Comparison of ENCODE assay signal across 17 mouse cellular contexts in genomic region chrX:20561846-20562245, GRCm38 (mm10). TPM values are rescaled to one million over a fixed set of nuclear protein-coding genes. Genes with fewer than 3 reads are reported as not detected.
DNase-seq lines count a peak whose midpoint lies in the region; ATAC-seq and TF ChIP-seq lines count a peak whose summit lies in the region.
"Had no signal": no experiment of that assay in that cellular context is flagged by ENCODE, and none has a peak within 500 bp of the region (broad histone marks: within the 10 kb centered on the region; RNA-seq: fewer than 3 reads in every experiment).

No protein-coding gene starts in this region.

- H3K9me3 ChIP-seq in heart, embryonic 10.5 days: no peaks in the 10 kb centered on the region
- H3K9me3 ChIP-seq in liver, embryonic 14.5 days (ENCODE audit: control insufficient read depth, low read length): no peaks in the 10 kb centered on the region
- no peaks in the 10 kb centered on the region for H3K9me3 ChIP-seq in liver, embryonic 12.5 days (replicated peaks)
- no peaks in the 10 kb centered on the region for H3K9me3 ChIP-seq in MEL (replicated peaks; ENCODE audit: insufficient read depth, low read length)
- H3K9me3 ChIP-seq: heart, embryonic 13.5 days had no signal

- no peak for DNase-seq in heart, adult 2 months
- DNase-seq in heart, embryonic 10.5 days (ENCODE audit: low spot score): no peak
- no peak for DNase-seq in liver, embryonic 14.5 days (ENCODE audit: low read depth in 3 of 3, low spot score in 3 of 3)
- DNase-seq in MEL (ENCODE audit: low read depth, low spot score): peak; percentile 38
- DNase-seq in retina, embryonic 14.5 days (ENCODE audit: low spot score): peak; percentile 38
- DNase-seq in spleen, adult 18-20 months: no peak
- DNase-seq: adrenal gland, postnatal 36 days; cerebellum, adult 11-12 months; gastrocnemius, postnatal 10 days; kidney, postnatal 25 days; lung, postnatal 4 days; thymus, postnatal 4 days had no signal

- H3K4me3 ChIP-seq in heart, adult 2 months: no peak overlapping the region
- H3K4me3 ChIP-seq in heart, embryonic 10.5 days: no peak overlapping the region
- H3K4me3 ChIP-seq in liver, embryonic 14.5 days (ENCODE audit: insufficient read depth in 1 of 2, low read depth in 2 of 2, low read length in 2 of 2): no peak overlapping the region
- H3K4me3 ChIP-seq in liver, embryonic 12.5 days: no peak overlapping the region
- no peak overlapping the region for H3K4me3 ChIP-seq in MEL (ENCODE audit: control insufficient read depth in 1 of 2, insufficient read depth in 1 of 2, low read depth in 2 of 2, low read length in 2 of 2)
- H3K4me3 ChIP-seq: heart, embryonic 13.5 days had no signal

- 35% methylated on average over 1 of the region's 1 CpGs for WGBS in heart, adult 2 months
- WGBS in heart, embryonic 10.5 days: 39% methylated on average over 1 of the region's 1 CpGs
- WGBS in liver, embryonic 14.5 days (ENCODE audit: insufficient replicate concordance): 36% methylated on average over 1 of the region's 1 CpGs
- 32% methylated on average over 1 of the region's 1 CpGs for WGBS in liver, embryonic 12.5 days (ENCODE audit: insufficient replicate concordance)

- H3K27ac ChIP-seq in heart, adult 2 months: no peak overlapping the region
- H3K27ac ChIP-seq in heart, embryonic 10.5 days: no peak overlapping the region
- H3K27ac ChIP-seq in liver, embryonic 14.5 days: no peak overlapping the region
- no peak overlapping the region for H3K27ac ChIP-seq in liver, embryonic 12.5 days
- no peak overlapping the region for H3K27ac ChIP-seq in MEL (ENCODE audit: control insufficient read depth, low read depth, low read length)
- H3K27ac ChIP-seq: heart, embryonic 13.5 days had no signal

- intact Hi-C loops in heart, adult 2 months (cut with DNase I): no loop called here

- no peaks in the 10 kb centered on the region for H3K79me2 ChIP-seq in heart, adult 2 months (replicated peaks; ENCODE audit: control insufficient read depth, insufficient read depth, low read length)
- H3K79me2 ChIP-seq in MEL (ENCODE audit: control insufficient read depth, insufficient read depth, low read length, poor library complexity): no peaks in the 10 kb centered on the region

- ATAC-seq in liver, embryonic 14.5 days (ENCODE audit: insufficient read depth): no peak
- ATAC-seq in liver, embryonic 12.5 days: no peak
- no peak; the same call in 1 of the 2 replicates for ATAC-seq in megakaryocyte progenitor cell, adult 5-6 weeks (replicated peaks; ENCODE audit: poor library complexity)
- ATAC-seq: hindbrain, embryonic 16.5 days had no signal

- no peak overlapping the region for H3K9ac ChIP-seq in heart, adult 2 months (ENCODE audit: low read depth, low read length)
- no peak overlapping the region for H3K9ac ChIP-seq in liver, embryonic 14.5 days (replicated peaks)
- H3K9ac ChIP-seq in liver, embryonic 12.5 days: no peak overlapping the region
- no peak overlapping the region for H3K9ac ChIP-seq in MEL (ENCODE audit: control insufficient read depth, low read depth, low read length, poor library complexity, severe bottlenecking)
- H3K9ac ChIP-seq: heart, embryonic 13.5 days had no signal

- no peaks in the 10 kb centered on the region for H3K27me3 ChIP-seq in heart, adult 2 months (ENCODE audit: control insufficient read depth, insufficient read depth, low read length)
- H3K27me3 ChIP-seq in heart, embryonic 10.5 days (ENCODE audit: insufficient read depth, poor library complexity, severe bottlenecking): no peaks in the 10 kb centered on the region
- no peaks in the 10 kb centered on the region for H3K27me3 ChIP-seq in liver, embryonic 14.5 days (ENCODE audit: control insufficient read depth, insufficient read depth, low read length)
- no peaks in the 10 kb centered on the region for H3K27me3 ChIP-seq in liver, embryonic 12.5 days (replicated peaks)
- no peaks in the 10 kb centered on the region; a peak in 1 of 4 replicates for H3K27me3 ChIP-seq in MEL (ENCODE audit: control insufficient read depth in 1 of 2, insufficient read depth in 2 of 2, low read length in 2 of 2)
- H3K27me3 ChIP-seq: heart, embryonic 13.5 days had no signal

- no peaks in the 10 kb centered on the region for H3K4me1 ChIP-seq in heart, adult 2 months (ENCODE audit: control insufficient read depth, insufficient read depth, low read length)
- H3K4me1 ChIP-seq in heart, embryonic 10.5 days: no peaks in the 10 kb centered on the region
- H3K4me1 ChIP-seq in liver, embryonic 14.5 days (replicated peaks; ENCODE audit: control insufficient read depth in 2 of 2, insufficient read depth in 2 of 2, low read length in 1 of 2): no peaks in the 10 kb centered on the region
- no peaks in the 10 kb centered on the region for H3K4me1 ChIP-seq in liver, embryonic 12.5 days
- no peaks in the 10 kb centered on the region for H3K4me1 ChIP-seq in MEL (ENCODE audit: control insufficient read depth in 1 of 2, insufficient read depth in 2 of 2, low read length in 2 of 2)
- H3K4me1 ChIP-seq: heart, embryonic 13.5 days had no signal

- peak; percentile 57 for TF ChIP-seq CTCF in heart, adult 2 months (IDR thresholded peaks at IDR 0.05)
- TF ChIP-seq CTCF in liver, embryonic 14.5 days (IDR thresholded peaks at IDR 0.05; ENCODE audit: low read depth): peak; percentile 28; the same call in 1 of the 2 replicates
- TF ChIP-seq CTCF in MEL (IDR thresholded peaks at IDR 0.05 in 2 of 3, conservative IDR thresholded peaks at IDR 0.05 in 1 of 3; ENCODE audit: control insufficient read depth in 1 of 3, insufficient read depth in 1 of 3, low read depth in 2 of 3, low read length in 3 of 3, poor library complexity in 1 of 3, severe bottlenecking in 1 of 3): peak; percentile 16 to 77 (median 38); a peak in 3 of 6 replicates

- no peak for TF ChIP-seq EP300 in heart, adult 2 months (IDR thresholded peaks at IDR 0.05; ENCODE audit: insufficient read depth, low read depth, low read length)
- TF ChIP-seq EP300 in liver, embryonic 14.5 days (IDR thresholded peaks at IDR 0.05; ENCODE audit: low read depth): no peak
- no peak for TF ChIP-seq EP300 in MEL (IDR thresholded peaks at IDR 0.05; ENCODE audit: low read depth in 1 of 2, low read length in 2 of 2)

- H3K4me2 ChIP-seq in liver, embryonic 14.5 days (ENCODE audit: low read depth): no peak overlapping the region
- H3K4me2 ChIP-seq in liver, embryonic 12.5 days: no peak overlapping the region
- H3K4me2 ChIP-seq: heart, embryonic 13.5 days had no signal

- no peak for TF ChIP-seq POLR2A in heart, adult 2 months (IDR thresholded peaks at IDR 0.05; ENCODE audit: insufficient read depth, low read depth, low read length)
- no peak for TF ChIP-seq POLR2A in MEL (IDR thresholded peaks at IDR 0.05; ENCODE audit: control insufficient read depth in 1 of 2, insufficient read depth in 1 of 2, low read depth in 1 of 2, low read length in 2 of 2, poor library complexity in 1 of 2)

- no peaks in the 10 kb centered on the region for H3K36me3 ChIP-seq in heart, adult 2 months (ENCODE audit: control insufficient read depth, insufficient read depth, low read length)
- no peaks in the 10 kb centered on the region for H3K36me3 ChIP-seq in heart, embryonic 10.5 days
- H3K36me3 ChIP-seq in liver, embryonic 14.5 days (replicated peaks; ENCODE audit: control insufficient read depth, insufficient read depth, low read depth): no peaks in the 10 kb centered on the region
- no peaks in the 10 kb centered on the region for H3K36me3 ChIP-seq in liver, embryonic 12.5 days
- no peaks in the 10 kb centered on the region for H3K36me3 ChIP-seq in MEL (ENCODE audit: control insufficient read depth in 1 of 2, insufficient read depth in 2 of 2, low read length in 2 of 2)
- H3K36me3 ChIP-seq: heart, embryonic 13.5 days had no signal

- TF ChIP-seq RAD21 in MEL (IDR thresholded peaks at IDR 0.05; ENCODE audit: low read depth, low read length): peak; percentile 85

RNA-seq across cellular contexts. Expression of gene Rgn, which starts 12.3 kb away (rescaled TPM):
- under 1 TPM; 0.27 to 0.60 TPM for total RNA-seq in heart, adult 2 months (2021)
- 0.12 and 0.38 TPM in 2 replicates for polyA plus RNA-seq in heart, adult 2 months (2012; rRNA removed)
- 0.78 and 2.6 TPM in 2 replicates for polyA plus RNA-seq in heart, embryonic 10.5 days (2016; fragmentation: Nextera tagmentation; extraction: Ambion mirVana)
- 47.6 and 79.6 TPM in 2 replicates for polyA plus RNA-seq in liver, embryonic 14.5 days (2012; rRNA removed)
- polyA plus RNA-seq in liver, embryonic 14.5 days (2014; fragmentation: Nextera tagmentation; extraction: Ambion mirVana): 162 and 170 TPM in 2 replicates
- polyA plus RNA-seq in liver, embryonic 12.5 days (2016; fragmentation: Nextera tagmentation; extraction: Ambion mirVana): 55.2 and 55.4 TPM in 2 replicates
- total RNA-seq in MEL (2012; rRNA removed): not detected in 2 replicates
- not detected for polyA plus RNA-seq in MEL (2012; ENCODE audit: insufficient read depth in 1 of 2, insufficient read length in 2 of 2, low read depth in 1 of 2, low replicate concordance in 2 of 2, missing spikeins in 1 of 2)
- total RNA-seq in megakaryocyte progenitor cell, adult 5-6 weeks (2015): not detected in 2 replicates
- total RNA-seq in megakaryocyte progenitor cell, adult 5-6 weeks (2017): not detected in 2 replicates
- total RNA-seq: neutrophil, adult 5-6 weeks had no signal

RNA-seq across cellular contexts. Expression of gene Rbm10, which starts 55.5 kb away (rescaled TPM):
- 10 to 100 TPM; 18.9 to 19.3 TPM for total RNA-seq in heart, adult 2 months (2021)
- 22.3 and 31.5 TPM in 2 replicates for polyA plus RNA-seq in heart, adult 2 months (2012; rRNA removed)
- 57.6 and 68.5 TPM in 2 replicates for polyA plus RNA-seq in heart, embryonic 10.5 days (2016; fragmentation: Nextera tagmentation; extraction: Ambion mirVana)
- polyA plus RNA-seq in liver, embryonic 14.5 days (2012; rRNA removed): 22.7 and 25.8 TPM in 2 replicates
- 23.2 and 26.4 TPM in 2 replicates for polyA plus RNA-seq in liver, embryonic 14.5 days (2014; fragmentation: Nextera tagmentation; extraction: Ambion mirVana)
- 47.5 and 49.6 TPM in 2 replicates for polyA plus RNA-seq in liver, embryonic 12.5 days (2016; fragmentation: Nextera tagmentation; extraction: Ambion mirVana)
- 154 and 158 TPM in 2 replicates for total RNA-seq in MEL (2012; rRNA removed)
- 100 to 1,000 TPM in 1 of 2 experiments, not detected in 1; 183 TPM for polyA plus RNA-seq in MEL (2012; ENCODE audit: insufficient read depth in 1 of 2, insufficient read length in 2 of 2, low read depth in 1 of 2, low replicate concordance in 2 of 2, missing spikeins in 1 of 2)
- 28.4 and 32.0 TPM in 2 replicates for total RNA-seq in megakaryocyte progenitor cell, adult 5-6 weeks (2015)
- 66.3 and 82.3 TPM in 2 replicates for total RNA-seq in megakaryocyte progenitor cell, adult 5-6 weeks (2017)

RNA-seq across cellular contexts. Expression of gene Ndufb11, which starts 55.6 kb away (rescaled TPM):
- 100 to 1,000 TPM; 627 to 694 TPM for total RNA-seq in heart, adult 2 months (2021)
- 486 and 615 TPM in 2 replicates for polyA plus RNA-seq in heart, adult 2 months (2012; rRNA removed)
- polyA plus RNA-seq in heart, embryonic 10.5 days (2016; fragmentation: Nextera tagmentation; extraction: Ambion mirVana): 238 and 280 TPM in 2 replicates
- 76.0 and 95.3 TPM in 2 replicates for polyA plus RNA-seq in liver, embryonic 14.5 days (2012; rRNA removed)
- polyA plus RNA-seq in liver, embryonic 14.5 days (2014; fragmentation: Nextera tagmentation; extraction: Ambion mirVana): 192 and 199 TPM in 2 replicates
- polyA plus RNA-seq in liver, embryonic 12.5 days (2016; fragmentation: Nextera tagmentation; extraction: Ambion mirVana): 167 and 174 TPM in 2 replicates
- total RNA-seq in MEL (2012; rRNA removed): 252 and 262 TPM in 2 replicates
- polyA plus RNA-seq in MEL (2012; ENCODE audit: insufficient read depth in 1 of 2, insufficient read length in 2 of 2, low read depth in 1 of 2, low replicate concordance in 2 of 2, missing spikeins in 1 of 2): 100 to 1,000 TPM in 1 of 2 experiments, not detected in 1; 357 TPM
- total RNA-seq in megakaryocyte progenitor cell, adult 5-6 weeks (2015): 161 and 171 TPM in 2 replicates
- 75.1 and 84.7 TPM in 2 replicates for total RNA-seq in megakaryocyte progenitor cell, adult 5-6 weeks (2017)

Comparison
In these comparisons a context has a peak if more than half of its experiments do, and no peak if none do; other contexts are left out.
1. DNase-seq: peak in MEL (single experiment) and retina, embryonic 14.5 days (single experiment); none in heart, adult 2 months (0 of 2), heart, embryonic 10.5 days (single experiment), liver, embryonic 14.5 days (0 of 3) and spleen, adult 18-20 months (0 of 2).
2. RNA of gene Rgn, which starts 12.3 kb away (polyA plus RNA-seq): 47.6 to 170 TPM in liver, embryonic 14.5 days and 55.2 to 55.4 TPM in liver, embryonic 12.5 days; 0.78 to 2.6 TPM in heart, embryonic 10.5 days, 0.12 to 0.38 TPM in heart, adult 2 months and not detected in MEL; every median in the first group is over 10 times any median in the second.
3. Peak in every context shown above with its lines, with median percentiles within 50 percentile points of each other: CTCF ChIP-seq.